Mouse (Mus musculus) megakaryocyte, embryonic 14.5 days (primary cell): Measurements from ENCODE around the gene Cdh24. TPM values are rescaled to one million over a fixed set of nuclear protein-coding genes. Genes with fewer than 3 reads are reported as not detected.

ENCODE experiments used
- H3K27me3 ChIP-seq: replicated peaks from 2 replicates; pipeline ENCODE3; 2012; ENCODE audit warnings: inconsistent platforms
- H3K36me3 ChIP-seq: replicated peaks from 2 replicates; pipeline ENCODE3; 2012; ENCODE audit warnings: low read length, inconsistent platforms, mixed read lengths
- H3K4me1 ChIP-seq: 2 replicates; pipeline ENCODE4 v1.6.1; 2012; ENCODE audit warnings: inconsistent platforms
- H3K4me3 ChIP-seq: replicated peaks from 2 replicates; pipeline ENCODE3; 2012; ENCODE audit warnings: moderate library complexity, mild to moderate bottlenecking, inconsistent platforms
- H3K9me3 ChIP-seq: 2 replicates; pipeline ENCODE4 v1.6.1; 2012; ENCODE audit warnings: inconsistent platforms
- FLI1 ChIP-seq: IDR thresholded peaks from 2 replicates; pipeline ENCODE4 v1.6.1; 2012; ENCODE audit warnings: low read length, inconsistent platforms, mixed read lengths
- GATA1 ChIP-seq: IDR thresholded peaks from 3 replicates; pipeline ENCODE4 v1.6.1; 2012; ENCODE audit warnings: mixed read lengths, low read length, inconsistent platforms, borderline replicate concordance
- polyA plus RNA-seq: library from polyadenylated mRNA; stranded (reverse); fragments of >175 nt; gene quantifications from 2 replicates; pipeline ENCODE4 v1.2.3, GENCODE M21; 2012; ENCODE audit warnings: low replicate concordance; ENCODE audit not compliant: insufficient read depth

Gene Cdh24
- polyA plus RNA-seq, 1 experiment = 2.7 TPM

DNA sequence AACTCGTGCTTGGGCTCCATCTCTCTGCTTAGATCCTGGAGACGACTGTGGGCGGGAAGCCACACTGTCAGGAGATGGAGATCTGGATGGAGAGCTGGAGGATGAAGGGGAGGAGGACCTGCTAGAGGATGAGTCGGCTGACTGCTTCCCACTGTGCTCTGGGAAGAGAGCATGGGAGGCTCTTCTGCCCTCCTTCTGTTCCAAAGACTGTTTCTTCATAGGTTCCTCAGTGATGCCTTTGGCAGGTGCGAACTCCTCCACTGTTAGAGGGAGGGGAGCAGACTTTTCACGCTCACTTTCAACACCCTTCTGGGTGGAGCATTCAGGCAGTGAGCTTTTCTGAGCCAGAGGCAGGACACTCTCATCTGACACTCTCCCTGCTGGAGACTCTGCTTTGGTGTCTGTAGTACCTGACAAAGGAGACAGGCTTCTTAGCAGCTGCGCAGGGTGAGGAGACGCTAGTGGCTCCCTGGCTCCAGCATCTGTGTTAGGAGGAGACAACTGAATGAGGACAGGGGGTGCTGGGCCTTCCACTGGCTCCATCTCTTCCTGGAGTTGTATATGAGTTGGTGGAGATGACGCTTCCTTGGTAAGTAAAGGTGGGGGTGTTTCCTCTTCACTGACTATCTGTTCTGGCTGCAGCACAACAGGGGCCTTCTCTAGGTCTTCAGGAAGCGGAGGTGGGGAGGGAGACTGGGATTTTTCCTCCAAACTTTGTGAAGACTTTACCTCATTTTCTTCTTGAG is 23.5 kb upstream of the Cdh24 start:
- Histone ChIP-seq H3K4me1 (no peaks in the 10 kb centered on the region), H3K27me3 (no peaks in the 10 kb centered on the region), H3K36me3 (peaks cover 95% of the 10 kb centered on the region), H3K9me3 (no peaks in the 10 kb centered on the region), H3K4me3 (no peak overlapping the region)
- TF ChIP-seq GATA1 = no peak
- TF ChIP-seq FLI1 = no peak

DNA sequence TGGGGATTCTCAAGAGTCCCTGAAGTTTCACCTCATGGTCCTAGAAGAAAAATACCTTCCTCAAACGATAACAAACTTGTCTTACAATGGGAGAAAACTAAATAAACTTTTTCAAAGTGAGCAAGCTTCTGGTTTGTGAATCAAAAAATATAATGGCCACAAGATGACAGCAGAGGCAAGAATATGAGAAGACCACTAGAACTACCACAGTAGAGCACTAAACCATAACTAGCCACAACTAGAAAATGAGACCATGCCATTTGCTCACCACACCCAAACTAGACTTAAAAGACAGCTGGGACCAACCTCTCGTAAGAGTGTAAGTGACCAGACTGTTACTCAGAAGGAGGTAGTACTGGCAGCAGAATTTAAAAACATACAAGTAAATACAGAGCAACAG is 18.8 kb upstream of the Cdh24 start:
- H3K4me1 ChIP-seq = no peaks in the 10 kb centered on the region
- no peak overlapping the region for H3K4me3 ChIP-seq
- no peaks in the 10 kb centered on the region for H3K27me3 ChIP-seq
- H3K36me3 ChIP-seq = peaks cover 95% of the 10 kb centered on the region
- no peaks in the 10 kb centered on the region for H3K9me3 ChIP-seq
- TF ChIP-seq FLI1 (no peak), GATA1 (no peak)

- Histone ChIP-seq H3K4me3 (peak overlapping the region; percentile 94), H3K27me3 (no peaks in the 10 kb centered on the region), H3K4me1 (peaks cover 48% of the 10 kb centered on the region), H3K36me3 (peaks cover 76% of the 10 kb centered on the region), H3K9me3 (no peaks in the 10 kb centered on the region)
- TF ChIP-seq FLI1 = no peak
- TF ChIP-seq GATA1 = no peak
Measured at GRCm38 (mm10) chr14:54653496-54653895, 12.3 kb upstream of the Cdh24 start.

DNA sequence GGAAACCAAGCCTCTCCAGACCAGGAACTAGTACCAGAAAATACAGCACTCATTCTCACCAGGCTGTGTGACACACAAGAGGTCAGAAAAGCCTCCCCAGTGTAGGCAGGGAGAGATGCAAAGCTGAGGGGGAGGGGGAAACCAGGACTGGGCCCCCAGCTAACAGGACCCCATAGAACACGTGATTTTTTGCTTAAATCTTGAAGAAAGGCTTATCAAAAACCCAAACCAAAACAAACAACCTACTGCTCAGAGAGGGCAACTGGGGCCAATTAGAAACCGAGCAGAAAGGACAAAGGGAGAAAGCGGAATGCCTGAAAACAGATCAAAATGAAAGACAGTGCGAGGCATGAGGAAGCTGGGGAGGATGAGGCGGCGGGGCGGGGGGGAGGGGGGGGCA is 11.6 kb upstream of the Cdh24 start:
- TF ChIP-seq FLI1 = no peak
- no peak for TF ChIP-seq GATA1
- Histone ChIP-seq H3K9me3 (no peaks in the 10 kb centered on the region), H3K4me1 (peaks cover 54% of the 10 kb centered on the region), H3K4me3 (peak overlapping the region; percentile 94), H3K36me3 (peaks cover 76% of the 10 kb centered on the region), H3K27me3 (no peaks in the 10 kb centered on the region)

- Histone ChIP-seq H3K4me3 (no peak overlapping the region), H3K36me3 (peaks cover 76% of the 10 kb centered on the region), H3K4me1 (peaks cover 54% of the 10 kb centered on the region), H3K9me3 (no peaks in the 10 kb centered on the region), H3K27me3 (no peaks in the 10 kb centered on the region)
- TF ChIP-seq GATA1 = no peak
- no peak for TF ChIP-seq FLI1
Measured at GRCm38 (mm10) chr14:54651556-54651955, 10.4 kb upstream of the Cdh24 start.

GRCm38 (mm10) chr14:54650621-54651454 is 9.7 kb upstream of the Cdh24 start:
- no peak for TF ChIP-seq FLI1
- TF ChIP-seq GATA1 = no peak
- Histone ChIP-seq H3K27me3 (no peaks in the 10 kb centered on the region), H3K4me1 (peaks cover 54% of the 10 kb centered on the region), H3K4me3 (no peak overlapping the region), H3K36me3 (peaks cover 76% of the 10 kb centered on the region), H3K9me3 (no peaks in the 10 kb centered on the region)

- H3K9me3 ChIP-seq = no peaks in the 10 kb centered on the region
- peaks cover 46% of the 10 kb centered on the region for H3K4me1 ChIP-seq
- no peaks in the 10 kb centered on the region for H3K27me3 ChIP-seq
- peaks cover 95% of the 10 kb centered on the region for H3K36me3 ChIP-seq
- H3K4me3 ChIP-seq = no peak overlapping the region
- TF ChIP-seq GATA1 = no peak
- no peak for TF ChIP-seq FLI1
Measured at GRCm38 (mm10) chr14:54647900-54648299, 6.7 kb upstream of the Cdh24 start.

GRCm38 (mm10) chr14:54646898-54647636 is 5.9 kb upstream of the Cdh24 start:
- Histone ChIP-seq H3K9me3 (no peaks in the 10 kb centered on the region), H3K4me1 (peaks cover 46% of the 10 kb centered on the region), H3K4me3 (no peak overlapping the region), H3K36me3 (peaks cover 98% of the 10 kb centered on the region), H3K27me3 (no peaks in the 10 kb centered on the region)
- TF ChIP-seq FLI1 = no peak
- TF ChIP-seq GATA1 = no peak

DNA sequence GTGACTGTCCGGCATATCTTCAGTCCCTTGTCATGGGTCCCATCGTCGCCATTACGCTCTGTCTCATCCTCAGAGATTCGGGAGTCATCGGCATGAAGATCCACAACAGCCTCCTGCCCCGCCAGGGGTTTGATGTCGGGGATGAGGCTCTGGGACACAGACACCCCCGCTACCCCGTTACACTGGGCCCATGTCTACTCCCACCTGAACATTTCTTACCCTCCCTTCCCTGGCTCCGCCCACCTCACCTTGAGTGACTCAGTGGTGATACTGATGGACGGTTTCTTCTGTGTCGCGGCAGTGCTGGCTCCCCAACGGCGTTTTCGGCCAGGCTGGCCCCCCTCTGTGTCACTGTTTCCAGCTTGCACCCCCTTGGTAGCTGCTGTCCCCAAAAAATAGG is 5.3 kb upstream of the Cdh24 start:
- Histone ChIP-seq H3K36me3 (peaks cover 96% of the 10 kb centered on the region), H3K9me3 (no peaks in the 10 kb centered on the region), H3K4me1 (peaks cover 45% of the 10 kb centered on the region), H3K27me3 (no peaks in the 10 kb centered on the region), H3K4me3 (no peak overlapping the region)
- TF ChIP-seq FLI1 (no peak), GATA1 (no peak)

DNA sequence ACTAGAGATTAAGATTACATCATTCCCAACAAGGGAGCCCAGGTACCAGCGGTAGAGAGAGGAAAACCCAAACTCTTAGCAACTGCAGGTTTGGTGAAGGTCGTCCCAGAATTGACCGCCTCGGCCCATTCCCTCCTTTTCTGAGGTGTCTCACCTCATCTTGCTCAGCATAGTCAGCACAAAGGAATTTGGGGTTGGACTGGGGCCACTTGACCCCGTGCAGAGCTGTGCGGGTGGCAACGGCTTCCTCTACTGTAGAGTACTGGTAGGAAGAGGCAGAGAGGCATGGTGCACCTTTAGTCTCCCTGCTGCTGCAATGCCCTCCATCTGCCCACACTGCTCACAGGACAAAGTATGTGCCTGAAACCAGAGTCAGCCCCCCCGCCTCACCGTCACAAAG is 3.1 kb upstream of the Cdh24 start:
- H3K9me3 ChIP-seq = no peaks in the 10 kb centered on the region
- peaks cover 74% of the 10 kb centered on the region for H3K36me3 ChIP-seq
- H3K4me3 ChIP-seq = no peak overlapping the region
- TF ChIP-seq GATA1 = no peak
- no peak for TF ChIP-seq FLI1
- H3K27me3 ChIP-seq = peaks cover 20% of the 10 kb centered on the region
- H3K4me1 ChIP-seq = peaks cover 41% of the 10 kb centered on the region
